Mouse (Mus musculus) gastrocnemius, postnatal 25 days (tissue): ENCODE data around the gene Nwd2. TPM values are rescaled to one million over a fixed set of nuclear protein-coding genes. Genes with fewer than 3 reads are reported as not detected.

ENCODE experiments used
- DNase-seq: peaks from one replicate; pipeline ENCODE4 v3.0.0; 2022
- long read RNA-seq, 2 experiments: library from polyadenylated mRNA; stranded (forward); transcript quantifications; one replicate each; pipeline ENCODE4 v2.0.0; 2021
- total RNA-seq, 2 experiments: library from RNA; stranded (reverse); gene quantifications; 1 replicate in 1 of 2; 2 replicates in 1 of 2; pipeline ENCODE4 v1.2.3; 2021

Nwd2 gene
- total RNA-seq: not detected
- long read RNA-seq, experiment 1: 0 reads
- long read RNA-seq, experiment 2: 0 reads

DNA sequence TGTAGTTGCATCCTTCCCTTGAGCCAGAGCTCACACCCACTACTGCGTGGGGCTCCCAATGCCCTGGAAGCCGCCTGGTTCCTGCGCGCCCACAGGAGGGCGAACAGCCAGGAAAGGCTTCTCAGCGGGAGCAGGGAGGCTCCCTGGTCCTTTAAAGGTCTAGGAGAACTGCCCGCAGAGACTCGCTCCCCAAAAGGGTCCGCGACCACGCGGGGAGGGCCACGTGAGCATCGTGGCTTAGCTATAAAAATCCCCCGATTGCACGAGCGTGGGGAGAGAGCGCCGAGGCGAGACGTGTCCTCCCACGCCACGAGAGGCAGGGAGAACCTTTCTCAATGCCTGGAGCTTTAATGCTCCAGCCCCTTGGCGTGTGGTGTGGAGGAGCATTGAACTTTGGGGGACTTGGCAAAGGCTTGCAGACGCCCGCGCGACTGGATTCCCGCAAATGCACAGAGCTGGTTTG lies at the start of gene Nwd2:
TSS of gene Nwd2 (plus strand) at position 33 of the 463 bp plus-strand sequence.
- no peak for DNase-seq

DNA sequence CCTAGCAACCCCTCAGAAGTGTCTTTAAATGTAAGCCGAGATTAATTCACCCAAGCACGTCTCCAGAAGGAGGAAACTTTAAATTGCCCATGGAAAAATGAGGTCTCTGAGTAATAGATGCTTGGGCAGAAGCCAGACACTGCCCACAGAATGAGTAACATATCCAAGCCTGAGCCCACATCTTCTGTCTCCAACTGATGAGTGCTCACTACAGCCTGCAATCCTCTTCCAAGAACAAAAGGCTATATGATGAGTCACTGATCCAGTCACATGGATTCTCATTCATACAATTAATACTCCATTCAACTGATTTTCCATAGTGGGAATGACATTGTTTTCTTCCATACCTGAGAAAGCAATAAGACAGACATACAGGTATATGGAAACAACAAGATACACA lies 41.5 kb upstream of the Nwd2 start:
- DNase-seq: no peak

DNA sequence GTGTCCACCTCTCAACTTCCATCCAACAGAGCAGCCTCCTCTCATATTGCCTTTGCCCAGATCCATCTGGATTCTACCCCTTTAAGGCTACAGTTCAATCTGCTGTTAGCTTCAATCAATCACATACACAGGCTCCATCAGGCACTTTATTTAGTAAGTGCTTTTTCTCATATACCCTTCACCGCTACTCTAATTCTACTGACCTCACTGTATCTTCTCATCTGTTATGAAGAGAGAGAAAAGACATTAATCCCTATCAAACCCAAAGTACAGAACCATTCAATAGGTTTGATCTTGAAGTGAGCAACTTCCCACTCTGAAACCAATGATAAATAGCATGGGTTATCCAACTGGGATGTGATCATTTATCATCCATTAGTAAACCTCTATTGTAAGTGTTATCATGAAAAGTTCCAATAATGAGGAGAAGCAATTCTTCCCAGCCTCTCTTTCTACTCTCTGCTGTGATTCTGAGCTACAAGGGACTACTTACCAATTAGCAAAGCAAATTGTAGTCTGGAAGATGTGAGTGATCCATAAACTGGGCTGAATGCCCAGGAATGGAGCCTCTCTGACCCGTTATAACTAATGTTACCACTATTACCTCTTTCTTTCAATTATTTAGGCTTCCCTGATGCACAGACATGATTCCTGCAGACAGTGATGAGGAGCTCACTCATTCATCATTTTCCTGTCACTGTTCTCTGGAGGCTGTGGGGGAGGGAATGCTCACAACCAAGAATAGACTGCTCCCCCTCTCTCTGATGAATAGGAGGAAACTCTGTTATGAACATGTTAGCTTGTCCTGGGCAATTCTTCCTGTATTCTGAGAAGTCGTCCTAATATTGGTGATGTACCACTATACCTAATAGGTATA lies 31.9 kb upstream of the Nwd2 start:
- DNase-seq: no peak

DNA sequence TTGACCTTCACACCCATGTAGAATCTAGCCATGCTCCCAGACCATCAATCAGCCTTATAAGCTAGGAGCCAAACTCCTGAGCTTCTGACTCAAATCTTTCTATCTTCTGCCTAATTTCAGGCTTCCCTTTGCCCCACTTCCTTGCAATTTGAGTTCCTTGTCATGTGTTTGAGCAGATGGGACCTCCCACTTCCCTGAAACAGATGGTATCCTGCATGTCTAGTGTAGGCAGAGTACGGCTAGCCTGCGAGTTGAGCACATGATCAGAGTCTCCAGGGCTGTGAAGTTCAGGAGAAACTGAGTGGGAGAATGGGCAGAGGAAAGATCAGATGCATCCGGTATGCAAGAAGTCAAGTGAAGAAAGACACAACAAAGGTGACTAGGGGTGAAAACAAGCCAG lies 24.8 kb upstream of the Nwd2 start:
- DNase-seq: no peak

DNA sequence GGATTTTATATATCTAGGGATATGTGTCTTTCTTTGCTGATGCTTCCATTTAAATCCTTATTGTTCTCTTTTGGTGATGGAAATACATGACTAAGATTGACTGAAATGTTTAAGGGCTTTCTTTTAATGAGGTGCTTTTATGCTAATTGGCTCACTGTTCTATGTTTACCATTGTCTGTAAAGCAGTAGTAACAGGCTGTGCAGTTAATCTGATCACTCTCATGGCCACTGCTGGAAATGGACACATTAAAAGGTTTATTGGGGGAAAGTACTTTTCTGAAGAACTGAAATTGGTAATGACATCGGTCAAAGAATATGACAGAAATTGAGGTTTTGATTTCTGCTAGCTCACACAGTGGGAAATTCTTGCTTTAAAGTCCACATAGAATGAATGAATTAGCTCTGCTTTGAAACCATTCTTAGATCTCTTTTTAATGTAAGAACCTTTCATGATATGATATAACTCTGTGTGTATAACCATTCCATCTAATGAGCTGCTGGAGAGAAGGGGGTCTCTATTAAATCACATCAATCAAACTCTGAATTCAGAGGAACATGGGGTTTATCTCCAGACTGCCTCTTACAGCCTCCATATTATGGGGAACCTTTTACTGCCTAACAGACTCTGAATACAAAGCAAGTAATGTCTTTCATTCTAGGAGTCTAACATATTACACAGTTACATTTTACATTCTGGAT lies 20.9 kb upstream of the Nwd2 start:
- DNase-seq: no peak

DNA sequence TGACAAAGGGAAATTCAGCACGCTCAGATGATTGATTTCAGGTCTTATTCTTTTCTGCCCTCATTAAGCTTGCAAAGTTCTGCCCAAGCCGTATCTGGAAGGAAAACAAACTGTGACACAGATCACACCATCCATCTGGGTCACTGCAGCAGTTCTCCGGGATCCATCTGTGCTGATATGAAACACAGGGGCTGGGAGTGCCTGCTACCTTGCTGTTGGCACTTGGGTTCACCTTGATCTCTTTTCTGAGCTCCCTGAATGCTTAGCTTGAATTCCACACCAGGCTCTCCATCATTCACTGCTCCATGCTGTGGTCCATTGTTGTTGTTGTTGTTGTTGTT lies 20.4 kb upstream of the Nwd2 start:
- DNase-seq: no peak

DNA sequence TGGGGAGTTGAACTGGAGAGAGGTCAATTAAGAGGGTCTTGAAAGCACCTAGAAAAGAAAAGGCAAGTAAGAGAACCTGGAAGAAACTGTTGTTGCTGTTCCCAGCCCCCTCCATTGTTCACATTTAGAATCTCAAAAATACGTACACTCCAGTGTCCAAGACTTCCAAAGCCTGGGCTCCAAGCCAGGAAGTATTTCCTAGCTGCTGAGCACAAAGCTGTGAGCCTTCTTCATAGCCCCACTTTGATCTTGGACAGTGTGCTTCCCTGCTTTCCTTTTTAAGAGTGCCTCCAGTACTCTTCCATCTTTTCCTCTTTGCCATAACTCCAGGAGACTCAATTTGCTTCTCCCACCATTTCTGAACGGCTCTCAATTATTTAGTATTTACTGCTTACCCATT lies 14.3 kb upstream of the Nwd2 start:
- no peak for DNase-seq

DNA sequence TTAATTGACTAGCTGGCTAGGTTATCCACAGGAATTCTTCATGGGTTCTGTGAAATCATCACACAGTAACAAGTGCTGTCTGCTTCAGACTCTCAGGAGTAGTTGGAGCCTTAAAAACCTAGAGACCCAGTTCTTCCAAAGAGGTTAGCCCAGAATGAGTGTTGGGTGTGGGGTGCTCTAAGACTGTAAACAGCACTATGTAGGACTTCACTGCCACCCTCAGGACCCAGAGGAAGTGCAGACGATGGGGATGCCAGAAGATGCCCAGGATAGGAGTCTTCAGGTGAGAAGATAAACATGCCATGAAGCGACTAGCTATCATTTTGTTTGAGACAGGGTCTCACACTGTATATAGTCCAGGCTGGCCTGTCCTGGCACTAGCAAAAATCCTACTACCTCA lies 715 bp upstream of the Nwd2 start:
- no peak for DNase-seq

DNA sequence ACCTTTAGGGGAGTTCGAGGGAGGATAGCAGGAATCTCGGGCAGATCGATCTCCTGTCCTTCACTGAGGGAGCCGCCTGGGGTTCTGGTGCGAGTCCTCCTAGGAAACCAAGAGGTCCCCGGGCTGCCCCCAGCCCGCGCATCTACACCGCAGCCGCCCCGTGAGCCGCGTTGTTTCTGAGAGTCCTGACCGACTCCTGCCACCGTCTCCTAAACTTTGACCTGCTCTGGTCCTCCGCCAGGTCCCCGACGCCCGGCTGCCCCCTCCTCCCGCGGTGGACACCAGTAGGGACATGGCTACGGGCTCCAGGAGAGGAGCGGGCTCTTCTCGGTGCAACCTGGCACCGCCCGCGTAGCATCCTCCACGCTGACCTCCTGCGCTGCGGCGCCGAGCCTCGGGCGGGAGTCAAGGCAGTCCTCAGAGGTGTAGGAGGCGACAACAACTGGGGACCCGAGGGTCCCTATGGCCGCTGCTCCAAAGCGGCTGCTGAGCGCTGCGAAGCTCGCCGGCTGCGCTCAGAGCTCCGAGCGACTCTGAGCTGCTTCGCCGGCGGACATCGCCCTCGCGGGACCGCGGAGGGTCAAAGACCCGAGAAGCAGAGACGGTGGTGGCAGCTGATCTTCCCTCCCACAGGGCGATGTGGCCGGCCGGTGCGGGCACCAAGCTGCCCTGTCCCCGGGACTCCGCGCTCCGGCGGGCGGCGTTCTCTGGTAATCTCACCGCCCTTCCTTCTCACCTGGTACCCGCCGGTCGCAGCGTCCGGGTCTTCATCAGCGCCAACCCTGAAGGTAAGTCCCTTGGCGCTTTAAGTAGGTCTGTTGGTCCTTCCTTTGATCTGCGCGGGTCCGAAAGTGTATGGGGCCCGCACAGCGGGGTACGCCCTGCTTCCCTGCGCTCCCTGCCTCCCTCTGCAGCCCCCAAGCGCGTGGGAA lies 897 bp downstream of the Nwd2 start:
- DNase-seq: no peak

DNA sequence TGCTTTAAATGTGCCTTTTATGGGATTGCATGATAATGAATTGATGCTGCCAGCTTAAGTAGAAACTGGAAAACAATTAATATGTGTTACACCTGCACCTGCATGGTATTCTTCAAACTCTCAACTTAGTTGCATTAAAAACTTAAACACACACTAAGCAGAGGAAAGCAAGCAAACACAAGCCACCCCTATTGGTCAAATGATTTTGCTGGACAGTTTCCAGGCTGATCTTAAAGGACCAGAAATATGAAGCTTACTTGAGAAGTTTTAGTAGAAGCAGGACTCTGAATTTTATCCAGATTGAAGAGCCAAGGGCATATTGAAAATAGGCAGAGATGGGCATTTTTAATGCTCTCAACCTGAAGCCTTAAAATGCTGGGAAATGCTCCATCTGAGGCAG lies 2.9 kb downstream of the Nwd2 start:
- no peak for DNase-seq

DNA sequence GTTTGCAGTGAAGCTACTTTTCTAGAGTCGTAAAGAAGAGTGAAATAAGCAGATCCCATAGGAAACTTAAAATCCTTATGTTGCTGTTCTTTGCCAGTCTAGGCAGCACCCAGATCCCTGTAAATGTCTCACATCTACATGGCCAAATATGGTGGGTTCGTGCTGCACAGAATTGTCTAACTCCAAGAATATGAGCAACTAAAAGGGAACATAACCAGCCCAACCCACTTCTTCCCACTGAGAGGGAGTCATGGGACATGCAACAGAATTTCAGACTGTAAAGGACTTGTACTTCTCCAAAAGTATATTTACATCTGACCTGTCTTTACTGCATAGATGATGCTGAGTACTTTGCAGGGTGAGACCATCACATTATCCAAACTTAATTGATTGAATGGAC lies 3.8 kb downstream of the Nwd2 start:
- no peak for DNase-seq

DNA sequence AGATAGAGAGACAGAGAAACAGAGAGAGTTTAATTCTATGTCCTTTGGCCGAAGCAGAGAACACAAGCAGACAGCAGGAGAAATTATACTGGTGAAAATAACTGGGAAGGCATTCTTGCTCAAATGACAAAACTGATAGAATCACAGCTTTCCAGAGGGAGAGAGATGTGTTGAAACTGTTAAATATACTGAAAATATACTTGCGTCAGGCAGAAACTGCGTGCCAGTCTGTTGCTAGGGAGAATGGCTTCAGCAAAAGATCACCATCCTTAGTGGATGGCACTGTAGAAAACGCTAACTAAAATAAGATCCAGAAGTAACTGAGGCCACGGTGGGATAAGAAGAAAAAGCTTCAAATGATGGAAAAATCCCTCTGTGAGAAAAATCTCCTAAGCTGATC lies 18.0 kb downstream of the Nwd2 start:
- DNase-seq: no peak

DNA sequence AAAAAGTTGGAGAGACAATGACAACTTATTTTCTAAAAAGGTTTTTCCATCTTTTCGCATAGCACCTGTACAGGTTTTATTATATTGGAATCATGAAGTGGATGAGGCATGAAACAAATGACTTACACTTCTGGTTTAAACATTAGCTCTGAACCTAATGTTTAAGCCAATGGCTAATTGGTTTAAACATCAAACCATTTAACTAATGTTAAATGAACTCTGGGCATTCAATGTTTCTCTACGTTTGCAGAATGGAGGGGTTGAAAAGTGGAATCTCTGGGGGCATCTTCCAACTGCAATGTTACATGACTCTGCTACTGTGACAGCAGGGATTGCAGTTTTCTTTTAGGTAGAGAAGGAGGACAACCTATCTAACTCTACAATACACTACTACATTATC lies 27.0 kb downstream of the Nwd2 start:
- no peak for DNase-seq

DNA sequence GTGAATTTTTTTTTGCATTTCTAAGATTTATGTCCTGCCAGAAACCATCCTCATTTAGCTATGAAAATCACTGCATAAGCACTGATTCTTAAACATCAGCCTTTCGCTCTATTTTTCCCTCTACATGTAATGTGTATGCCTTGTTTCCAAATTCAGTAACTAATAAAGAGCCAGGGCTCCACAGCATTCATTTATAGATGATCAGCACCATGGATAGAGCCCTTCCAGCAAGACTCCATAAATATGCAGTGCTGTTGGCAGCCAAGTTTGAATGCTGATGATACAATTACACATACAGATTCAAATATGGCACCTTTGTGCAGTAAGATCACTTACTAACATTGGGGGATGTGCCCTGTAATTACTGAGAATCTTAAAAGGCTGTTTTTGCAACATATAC lies 40.2 kb downstream of the Nwd2 start:
- DNase-seq: no peak

DNA sequence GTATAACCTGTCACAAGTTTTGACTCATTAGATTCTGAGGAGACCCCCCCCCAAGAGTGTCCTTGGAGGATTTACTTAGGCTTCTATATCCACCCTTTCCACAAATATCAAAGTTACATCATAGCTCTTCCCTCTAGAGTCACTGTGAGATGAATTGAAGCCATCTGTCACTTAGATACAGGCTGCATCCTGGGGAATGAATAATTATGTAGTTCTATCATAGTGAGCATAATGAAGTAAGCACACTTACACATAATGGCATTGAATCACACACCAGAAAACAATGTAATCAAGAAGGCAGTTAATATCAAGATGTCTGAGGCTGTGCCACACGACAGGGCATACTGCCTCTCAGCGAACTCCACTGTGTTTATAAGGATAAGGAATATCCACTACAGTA lies 47.9 kb downstream of the Nwd2 start:
- DNase-seq: no peak

DNA sequence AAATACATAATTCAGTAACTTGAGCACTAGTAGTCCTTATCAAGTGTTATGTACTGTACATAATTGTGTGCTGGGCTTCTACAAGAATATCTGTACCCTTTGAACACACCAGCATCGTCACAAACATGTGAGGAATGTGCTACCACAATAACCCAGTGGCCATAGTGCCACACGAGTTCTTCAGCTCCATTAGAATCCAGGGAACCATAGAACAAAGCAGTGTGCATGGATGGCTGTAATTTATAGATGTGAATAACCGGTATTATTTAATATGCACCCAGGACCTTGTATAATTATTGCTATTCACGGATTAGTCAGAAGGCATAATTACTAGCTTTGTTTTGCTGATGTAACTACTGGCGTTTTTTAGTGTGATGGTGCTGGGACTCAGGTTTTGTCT lies 48.3 kb downstream of the Nwd2 start:
- DNase-seq: no peak

DNA sequence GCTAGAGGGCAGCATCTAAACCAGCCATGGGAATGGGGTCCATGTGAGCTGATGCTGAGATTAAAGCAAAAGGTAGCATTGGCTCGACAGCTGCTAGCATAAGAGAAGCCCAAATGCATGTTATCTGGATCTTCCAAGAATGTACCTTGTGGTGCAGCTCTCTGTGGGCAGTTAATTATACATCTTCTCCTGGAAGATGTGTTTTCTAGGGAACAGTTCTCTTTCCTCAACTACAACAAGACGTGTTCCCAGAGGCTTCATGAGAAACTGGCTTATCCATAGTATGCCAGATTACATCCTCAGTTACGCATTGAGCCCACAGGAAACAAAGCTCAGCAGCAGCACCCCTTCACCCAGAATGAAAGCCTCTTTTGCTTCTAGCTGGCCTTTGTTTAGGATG lies 80.1 kb downstream of the Nwd2 start:
- no peak for DNase-seq

DNA sequence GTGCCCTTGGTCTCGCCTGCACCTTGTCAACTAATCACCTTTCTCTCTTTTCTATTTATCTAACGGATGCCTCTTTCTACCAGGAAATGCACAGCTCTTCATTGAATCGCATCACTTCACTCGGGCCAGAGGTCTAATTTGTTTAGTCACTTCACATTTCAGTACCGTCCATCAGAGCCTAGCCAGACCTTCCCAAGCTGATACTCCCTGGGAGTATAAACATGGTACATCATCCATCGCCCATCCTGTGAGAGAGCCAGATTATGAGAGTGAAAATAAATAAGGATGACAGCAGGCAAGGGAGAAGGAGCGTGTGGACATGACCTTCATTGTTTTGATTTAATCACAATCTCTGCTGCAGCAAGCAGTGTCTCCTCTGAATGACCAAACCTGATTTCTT lies 86.6 kb downstream of the Nwd2 start:
- DNase-seq: no peak

DNA sequence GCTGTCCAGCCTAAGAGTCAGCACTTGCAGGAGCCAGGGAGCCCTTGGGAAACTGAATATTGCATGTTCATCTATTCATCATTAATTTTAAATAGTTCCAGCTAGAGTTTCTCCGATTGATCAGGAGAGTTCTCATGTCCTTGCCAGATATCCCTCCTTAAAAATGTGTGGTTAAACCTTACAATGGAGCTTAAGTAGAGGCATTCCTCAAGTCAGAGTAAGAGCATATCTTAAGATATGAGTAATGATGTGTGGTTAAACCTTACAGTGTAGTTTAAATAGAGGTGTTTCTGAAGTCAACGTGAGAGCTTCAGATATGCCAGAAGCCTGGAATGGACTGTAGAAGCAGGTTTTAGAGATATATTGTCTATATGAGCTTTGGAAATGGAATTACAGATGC lies 94.5 kb downstream of the Nwd2 start:
- no peak for DNase-seq

DNA sequence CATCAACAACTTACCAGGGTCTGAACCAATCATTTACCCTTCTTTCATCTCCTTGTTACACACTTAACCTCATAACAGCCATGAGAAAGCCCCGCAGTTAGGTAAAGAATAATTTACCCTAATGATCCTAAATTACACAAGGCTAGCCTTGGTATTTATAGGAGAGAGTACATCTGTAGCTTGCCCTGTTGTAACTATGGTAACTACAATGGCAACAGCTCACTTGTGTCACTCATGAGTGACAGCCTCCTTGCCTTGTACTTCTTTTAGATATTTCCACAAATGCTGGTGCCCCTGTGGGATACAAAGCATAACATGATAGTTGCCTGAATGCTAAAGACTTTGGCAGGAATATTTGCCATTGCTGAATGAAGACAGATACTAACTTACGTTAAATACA lies 99.4 kb downstream of the Nwd2 start:
- no peak for DNase-seq

DNA sequence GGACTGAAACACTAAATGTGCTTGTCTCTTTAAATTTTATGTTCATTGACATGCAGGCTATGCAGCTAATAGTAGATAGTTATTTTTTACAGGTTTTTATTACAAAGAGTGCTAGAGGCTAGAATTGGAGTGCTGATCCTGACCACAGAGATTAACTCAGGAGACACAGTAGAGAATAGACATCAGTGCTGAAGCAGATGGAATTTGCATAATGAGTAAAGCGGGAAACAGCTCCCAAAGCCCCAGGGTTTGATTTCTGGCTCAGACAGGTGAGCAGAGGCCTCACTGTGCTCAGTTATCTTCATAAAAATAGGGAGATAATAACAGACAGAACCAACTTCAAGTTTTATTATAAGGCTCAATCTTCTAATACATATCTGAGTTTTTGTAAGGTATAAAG lies 99.9 kb downstream of the Nwd2 start:
- DNase-seq: no peak

DNA sequence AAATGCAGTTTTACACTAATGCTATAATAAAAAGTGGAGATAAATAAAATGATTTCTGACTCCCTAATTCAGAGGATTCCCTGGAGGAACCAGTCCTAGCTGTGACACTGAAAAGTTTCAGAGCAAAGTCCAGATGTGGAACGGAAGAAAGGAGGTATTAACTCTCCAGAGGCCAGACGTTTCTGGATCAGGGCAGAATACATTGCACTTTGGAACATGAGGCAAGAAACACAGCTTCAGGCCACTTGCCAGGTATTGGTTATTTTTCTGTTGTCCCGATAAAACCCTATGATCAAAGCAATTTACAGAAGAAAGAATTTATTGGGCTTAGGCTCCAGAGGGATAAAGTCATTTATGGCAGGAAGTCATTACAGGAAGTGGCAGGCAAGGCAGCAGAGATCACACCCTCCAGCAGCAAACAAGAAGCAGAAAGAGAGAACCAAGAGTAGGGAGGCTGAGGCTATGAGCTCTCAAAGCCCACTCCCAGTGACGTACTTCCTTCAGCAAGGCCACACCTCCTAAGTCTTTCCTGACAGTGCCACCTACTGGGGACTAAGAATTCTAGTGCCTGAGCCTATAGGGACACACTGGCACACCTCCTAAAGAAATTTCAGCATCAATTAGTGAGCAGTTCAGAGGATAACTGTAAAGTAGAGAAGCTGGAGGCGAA lies 106.3 kb downstream of the Nwd2 start:
- DNase-seq: no peak
